Mouse (Mus musculus) heart, postnatal 10 days (tissue): ENCODE data around the gene Ptgfrn. TPM values are rescaled to one million over a fixed set of nuclear protein-coding genes. Genes with fewer than 3 reads are reported as not detected.

Source experiments
- DNase-seq, 2 experiments: peaks; one replicate each; pipeline ENCODE4 v3.0.0; 2021
- intact Hi-C: fragments of 180-260 bp; cut with DNase I; formaldehyde crosslinking; loops from one replicate; pipeline ENCODE4 v1.15.1; 2025
- total RNA-seq, 2 experiments: library from RNA; stranded (reverse); gene quantifications; 2 replicates each; pipeline ENCODE4 v1.2.3; 2021

The Ptgfrn gene
- total RNA-seq, 2 experiments from 2014 or later = 71.5 to 74.7 TPM

DNA sequence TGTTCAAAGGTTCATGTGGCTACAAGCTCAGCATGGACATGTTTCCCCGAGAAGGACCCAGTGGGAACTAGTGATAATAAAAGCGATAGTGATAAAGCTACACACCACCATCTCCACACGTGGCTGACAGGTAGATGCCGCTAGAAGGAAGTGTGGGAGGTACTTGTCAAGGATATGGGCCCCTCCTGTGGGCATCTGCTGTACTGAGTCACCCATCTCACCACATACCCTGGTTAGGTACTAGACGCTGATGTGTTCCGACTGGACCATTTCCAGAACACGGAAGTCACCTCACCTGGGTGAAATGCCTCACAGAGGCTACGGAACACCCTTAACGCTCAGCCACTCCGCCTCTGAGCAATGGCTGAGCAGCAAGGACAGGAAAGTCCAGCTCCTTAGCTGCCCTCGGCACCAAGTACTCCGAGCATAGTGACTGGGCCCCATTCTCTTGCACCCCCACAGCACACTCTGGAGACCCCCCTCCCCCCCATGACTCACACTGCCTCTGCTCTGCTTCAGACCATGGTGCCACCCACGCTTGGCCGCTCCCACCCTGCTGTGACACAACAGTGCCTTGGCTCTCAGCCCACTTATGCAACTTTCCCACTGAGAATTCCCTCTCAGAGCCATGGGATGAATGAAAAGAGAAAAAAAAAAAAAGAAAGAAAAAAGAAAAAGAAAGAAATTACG lies 62.3 kb downstream of the Ptgfrn start:
- intact Hi-C loops = no loop called here

GRCm38 (mm10) chr3:101045431-101045830 lies 64.6 kb downstream of the Ptgfrn start:
- DNase-seq = peak; percentile 85 to 87
- intact Hi-C loops = no loop called here

More for the DNA sequence above, 62.3 kb downstream of the Ptgfrn start:
- peak; percentile 78 to 80 for DNase-seq

DNA sequence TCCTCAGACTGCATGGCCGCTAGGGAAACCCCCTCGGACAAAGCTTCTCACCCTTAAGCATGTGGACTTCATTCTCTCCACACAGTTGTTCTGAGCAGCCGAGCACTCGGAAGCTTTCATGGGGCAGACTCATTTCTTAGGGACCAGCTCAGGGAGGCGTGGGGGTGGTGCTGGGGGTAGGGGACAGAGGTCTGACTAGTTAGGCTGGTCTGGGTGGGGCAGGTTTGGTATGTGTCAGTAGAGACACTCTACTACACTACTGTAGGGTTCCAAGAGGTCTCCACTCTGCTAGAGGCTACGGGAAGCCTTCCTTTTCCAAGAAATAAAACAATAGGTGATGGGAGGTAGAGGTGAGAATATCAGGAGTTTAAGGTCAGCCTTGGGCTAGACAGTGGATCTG lies 65.4 kb downstream of the Ptgfrn start:
- intact Hi-C loops = no loop called here
- no peak for DNase-seq

- no peak for DNase-seq
- intact Hi-C loops = no loop called here
Observed at GRCm38 (mm10) chr3:101041997-101042396, 68.1 kb downstream of the Ptgfrn start.

- intact Hi-C loops = no loop called here
- DNase-seq = no peak
Observed at GRCm38 (mm10) chr3:101037984-101038545, 72.0 kb downstream of the Ptgfrn start.

DNA sequence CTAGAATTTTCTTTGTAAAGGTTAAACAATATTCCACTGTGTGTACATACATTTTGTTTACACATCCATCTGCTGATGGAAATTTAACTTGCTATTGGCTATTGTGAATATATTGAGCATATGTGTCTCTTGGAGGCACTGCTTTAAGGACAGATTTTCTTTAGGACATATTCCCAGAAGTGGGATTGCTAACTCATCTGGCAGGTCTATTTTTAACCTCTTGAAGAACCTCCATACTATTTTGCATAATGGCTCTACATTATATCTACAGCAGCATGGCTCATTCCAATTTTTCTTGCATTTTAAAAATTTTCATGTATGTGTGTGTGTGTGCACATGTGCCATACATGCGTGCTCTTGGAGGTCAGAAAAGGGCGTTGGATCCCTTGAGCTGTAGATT lies 74.1 kb downstream of the Ptgfrn start:
- DNase-seq = no peak
- intact Hi-C loops = no loop called here

DNA sequence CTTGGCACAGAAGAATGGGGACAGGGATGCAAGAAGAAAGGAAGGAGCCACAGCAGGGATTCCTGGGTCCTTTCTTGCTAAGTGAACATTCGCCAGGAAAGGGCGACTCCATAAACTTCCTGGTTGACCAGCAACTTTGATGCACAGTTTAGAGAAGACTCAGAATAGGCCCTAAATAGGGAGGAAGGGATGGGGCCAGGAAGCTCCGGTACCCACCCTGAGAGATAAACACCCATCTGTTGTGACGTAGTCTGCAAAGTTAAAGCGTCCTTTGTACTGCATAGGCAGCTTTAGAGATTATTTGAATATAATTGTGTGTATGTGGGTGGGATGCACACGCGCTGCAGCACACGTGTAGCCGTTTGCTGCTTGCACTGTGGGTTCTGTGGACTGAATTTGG lies 75.6 kb downstream of the Ptgfrn start:
- DNase-seq = no peak
- intact Hi-C loops = no loop called here

GRCm38 (mm10) chr3:101033644-101034043 lies 76.4 kb downstream of the Ptgfrn start:
- intact Hi-C loops = no loop called here
- DNase-seq = no peak

DNA sequence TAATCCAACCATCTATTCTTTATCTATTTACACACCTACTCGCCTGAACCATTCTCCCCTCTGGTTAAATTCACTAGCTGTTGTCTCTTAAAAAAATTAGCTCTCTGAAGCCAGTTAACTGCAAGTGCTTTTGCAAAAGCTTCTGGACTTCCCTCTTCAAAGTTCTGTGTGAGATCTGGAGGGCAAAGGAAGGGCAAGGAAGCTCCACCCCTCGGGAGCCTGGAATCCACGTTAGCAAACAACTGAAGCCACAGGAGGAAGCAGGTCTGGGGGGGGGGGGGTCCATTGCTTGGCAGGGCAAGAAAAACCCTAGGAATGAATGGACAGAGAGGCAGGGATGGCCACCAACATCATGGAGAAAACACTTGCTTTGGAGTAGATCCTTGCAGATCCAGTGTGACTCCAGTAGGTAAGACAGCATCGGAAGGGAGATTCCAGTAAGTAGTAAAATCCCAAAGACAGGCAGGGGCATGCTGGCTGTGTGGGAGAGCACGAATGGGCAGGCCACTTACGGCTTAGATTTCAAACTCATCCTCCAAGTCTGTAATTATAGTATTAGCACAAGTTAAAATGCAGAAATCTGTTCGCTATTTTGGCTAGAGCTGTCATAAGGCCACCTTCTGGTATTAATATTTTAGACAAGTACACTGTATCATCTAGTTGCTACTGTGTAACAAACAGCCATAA lies 78.5 kb downstream of the Ptgfrn start:
- no peak for DNase-seq
- intact Hi-C loops = no loop called here

GRCm38 (mm10) chr3:101030630-101031029 lies 79.4 kb downstream of the Ptgfrn start:
- DNase-seq = no peak
- intact Hi-C loops = no loop called here

GRCm38 (mm10) chr3:101029339-101029738 lies 80.7 kb downstream of the Ptgfrn start, which contains the start of gene Cd101:
TSS of gene Cd101 (minus strand) at chr3:101029556.
- no peak for DNase-seq
- intact Hi-C loops = no loop called here

DNA sequence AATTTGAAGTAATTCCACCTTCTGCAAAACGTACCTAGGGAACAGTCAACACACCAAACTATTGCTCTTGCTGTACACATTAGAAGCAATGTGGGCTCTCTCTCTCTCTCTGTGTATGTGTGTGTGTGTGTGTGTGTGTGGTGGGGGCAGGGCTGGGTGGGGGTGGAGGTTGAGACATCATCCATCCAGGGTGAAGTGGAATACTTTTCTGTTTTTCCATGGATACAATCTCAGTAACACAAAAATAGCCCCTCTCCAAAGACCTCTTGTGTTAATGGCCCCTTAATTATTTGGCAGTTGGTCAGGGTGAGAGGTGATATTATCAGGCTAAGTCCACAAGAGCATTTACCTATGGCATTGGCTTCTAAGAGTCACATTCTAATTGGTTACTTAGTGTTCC lies 83.3 kb downstream of the Ptgfrn start:
- intact Hi-C loops = no loop called here
- DNase-seq = no peak

DNA sequence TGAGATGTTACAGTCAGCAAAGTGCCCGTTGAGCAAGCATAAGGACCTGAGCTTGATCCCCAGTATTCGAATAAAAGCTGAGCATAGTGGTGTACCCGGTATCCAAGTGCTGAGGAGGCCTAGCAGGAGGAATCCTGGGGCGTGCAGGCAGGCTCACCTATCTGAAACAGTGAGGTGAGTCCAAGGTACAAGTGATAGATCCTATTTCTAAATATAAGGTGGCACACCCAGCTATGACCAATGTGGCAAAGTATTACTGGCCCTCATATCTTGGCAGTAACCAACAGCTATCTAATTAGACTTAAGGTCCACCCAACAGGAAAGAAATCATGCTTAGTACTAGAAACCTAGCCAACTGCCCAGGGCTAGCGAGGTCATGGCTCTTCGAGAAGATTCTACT lies 87.1 kb downstream of the Ptgfrn start:
- no peak for DNase-seq
- intact Hi-C loops = no loop called here

DNA sequence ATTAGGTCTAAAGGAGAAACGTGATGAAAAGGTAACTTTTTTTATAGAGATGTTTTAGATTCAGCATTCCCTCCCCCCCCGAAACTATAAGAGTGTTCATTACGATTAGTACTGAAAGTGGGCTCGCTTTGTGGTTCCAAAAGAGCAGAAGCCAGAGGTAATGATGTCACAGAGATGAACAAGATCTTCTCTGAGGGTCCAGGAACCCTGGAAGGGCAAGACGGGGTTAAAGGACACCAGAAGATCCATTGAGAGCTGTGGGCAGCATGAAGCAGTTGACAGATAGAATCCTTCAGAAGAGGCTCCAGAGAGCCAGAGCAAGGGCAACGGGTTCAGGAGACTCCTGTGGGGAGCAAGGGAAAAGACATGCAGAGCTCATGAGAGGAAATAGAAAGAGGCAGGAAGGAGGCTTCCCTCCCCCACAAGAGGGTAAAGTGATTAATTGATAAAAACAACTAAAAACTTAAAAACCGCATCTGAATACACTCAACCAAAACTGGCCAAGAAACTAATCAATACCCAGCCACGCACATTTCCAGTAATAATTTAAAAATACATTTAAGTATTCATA lies 88.5 kb downstream of the Ptgfrn start:
- DNase-seq = no peak

GRCm38 (mm10) chr3:101021073-101021472 lies 89.0 kb downstream of the Ptgfrn start:
- DNase-seq = no peak
- intact Hi-C loops = no loop called here

More for the DNA sequence above, 88.5 kb downstream of the Ptgfrn start:
- intact Hi-C loops = no loop called here

DNA sequence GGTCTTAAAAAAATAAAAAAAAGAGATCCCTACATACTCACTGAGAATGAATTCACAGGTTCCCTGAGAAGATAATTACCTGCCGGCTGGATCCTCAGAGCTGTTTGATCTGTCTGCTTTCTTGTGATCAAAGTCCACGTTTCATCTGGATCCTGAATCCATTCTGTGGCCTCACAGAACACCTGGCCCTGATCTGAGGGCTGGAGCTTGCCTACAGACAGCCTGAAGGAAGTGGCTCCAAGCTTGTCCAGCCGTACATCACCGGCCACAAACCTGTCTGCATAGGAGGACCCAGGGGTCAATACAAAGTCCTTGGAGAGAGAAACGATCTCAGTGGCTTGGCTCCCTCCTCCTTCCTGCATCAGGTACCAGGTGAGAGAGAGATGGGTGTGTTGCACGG lies 91.6 kb downstream of the Ptgfrn start:
- intact Hi-C loops = no loop called here
- no peak for DNase-seq

- intact Hi-C loops = no loop called here
- no peak for DNase-seq
Observed at GRCm38 (mm10) chr3:101016050-101016449, 94.0 kb downstream of the Ptgfrn start.

GRCm38 (mm10) chr3:101015254-101015653 lies 94.8 kb downstream of the Ptgfrn start:
- DNase-seq = no peak
- intact Hi-C loops = no loop called here

DNA sequence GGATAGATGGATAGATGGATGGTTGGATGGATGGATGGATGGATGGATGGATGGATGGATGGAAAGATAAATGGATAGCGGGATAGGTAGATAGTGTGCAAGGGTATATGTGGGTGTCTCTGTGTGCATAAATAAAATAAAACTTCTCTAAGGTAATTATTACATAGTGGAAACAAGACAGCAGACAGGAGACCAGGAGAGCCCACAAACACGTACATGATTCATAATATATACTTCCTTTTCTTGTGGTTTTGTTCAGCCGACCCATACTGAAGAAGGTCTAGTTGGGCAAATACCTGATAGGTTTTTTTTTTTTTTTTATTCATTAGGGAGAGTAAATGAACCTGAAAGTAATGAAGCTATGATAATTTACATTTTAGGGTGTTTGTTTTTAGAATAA lies 96.5 kb downstream of the Ptgfrn start:
- intact Hi-C loops = no loop called here
- DNase-seq = no peak

DNA sequence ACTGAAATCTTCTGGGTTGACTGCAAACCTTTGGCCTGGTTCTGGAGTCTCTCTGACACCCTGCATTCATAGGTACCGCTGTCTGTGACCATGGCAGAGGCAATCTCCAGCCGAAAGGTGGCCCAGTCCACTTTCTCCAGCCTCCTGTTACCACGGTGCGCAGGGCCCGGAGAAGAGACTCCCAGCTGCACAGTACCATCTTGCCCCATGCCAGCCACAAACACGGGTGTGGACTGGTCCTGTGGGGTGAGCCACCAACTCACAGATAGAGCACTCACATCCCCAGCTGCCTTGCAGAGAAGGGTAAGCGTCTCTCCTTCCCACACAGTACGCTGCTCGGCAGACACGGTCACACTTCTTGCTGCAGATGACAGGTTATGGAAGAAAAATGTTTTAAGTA lies 97.1 kb downstream of the Ptgfrn start:
- intact Hi-C loops = no loop called here
- no peak for DNase-seq

DNA sequence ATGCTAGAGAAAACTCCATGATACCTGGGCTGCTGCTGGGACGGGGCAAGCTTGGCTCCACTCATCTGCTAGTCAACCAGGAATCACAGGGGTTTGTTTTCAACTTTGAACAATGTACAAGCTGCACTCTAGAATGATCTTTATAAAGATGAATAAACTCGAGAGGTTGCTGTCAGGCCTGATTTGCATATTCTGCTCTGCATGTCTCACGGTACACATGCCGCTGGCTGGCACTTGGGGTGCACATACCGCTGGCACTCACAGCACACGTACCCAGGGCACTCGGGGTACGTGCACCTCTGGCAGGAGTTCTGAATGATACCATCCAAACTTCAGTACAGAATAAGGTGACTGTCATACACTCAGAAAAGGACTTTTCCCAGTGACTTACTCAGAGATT lies 97.5 kb downstream of the Ptgfrn start:
- intact Hi-C loops = no loop called here
- no peak for DNase-seq

DNA sequence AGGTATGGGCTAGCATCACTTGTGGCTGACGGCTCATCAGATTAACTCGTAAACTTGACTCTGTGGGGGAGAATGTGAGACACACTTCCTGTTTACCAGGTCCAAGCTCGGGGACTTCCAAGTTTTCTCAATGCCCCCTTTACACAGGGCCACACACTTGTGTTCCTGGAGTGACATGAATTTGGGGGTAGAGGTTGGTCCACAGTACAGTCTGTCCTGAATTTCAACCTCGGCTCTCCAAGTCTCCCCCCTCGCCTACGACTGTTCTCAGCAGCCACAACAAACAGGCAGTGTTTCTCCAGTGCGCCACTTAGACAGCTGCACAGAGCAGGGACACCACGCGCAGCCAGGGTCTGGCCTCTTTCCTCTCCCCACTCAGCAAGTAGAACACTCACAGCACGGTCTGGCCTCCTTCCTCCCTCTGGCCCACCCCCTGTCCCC lies 97.9 kb downstream of the Ptgfrn start:
- intact Hi-C loops = no loop called here
- peak; percentile 54 to 55 for DNase-seq
